Mouse (Mus musculus) midbrain, embryonic 14.5 days (tissue): ENCODE results near the gene Gsdma3. TPM values are rescaled to one million over a fixed set of nuclear protein-coding genes. Genes with fewer than 3 reads are reported as not detected.
A peak's percentile ranks its signal among the peaks of the same experiment; 100 is the strongest.

ENCODE experiments used
- ATAC-seq: fragments of 200-750 bp; cut with Nextera tagmentation; 2 replicates; pipeline ENCODE4 v1.8.0; 2017; ENCODE audit warnings: moderate number of reproducible peaks, moderate library complexity; ENCODE audit not compliant: low FRiP score, low TSS enrichment
- DNase-seq: peaks from one replicate; pipeline ENCODE4 v3.0.0-alpha.2; 2015
- H3K27ac ChIP-seq: fragments of 300-500 bp; sonication (generic); replicated peaks from 2 replicates; pipeline ENCODE4 v1.5.1; 2014; ENCODE audit warnings: mild to moderate bottlenecking, low read depth, low read length, moderate library complexity
- H3K27me3 ChIP-seq: fragments of 300-500 bp; sonication (generic); 2 replicates; pipeline ENCODE4 v1.6.1; 2014; ENCODE audit warnings: low read length, control low read depth, mixed read lengths; ENCODE audit not compliant: control insufficient read depth, insufficient read depth
- H3K36me3 ChIP-seq: fragments of 300-500 bp; sonication (generic); 2 replicates; pipeline ENCODE4 v1.6.1; 2014; ENCODE audit warnings: low read length, control low read depth; ENCODE audit not compliant: control insufficient read depth, insufficient read depth
- H3K4me1 ChIP-seq: fragments of 300-500 bp; sonication (generic); 2 replicates; pipeline ENCODE4 v1.6.1; 2014; ENCODE audit warnings: mild to moderate bottlenecking, antibody characterized with exemption, low read length, control low read depth; ENCODE audit not compliant: control insufficient read depth, insufficient read depth
- H3K4me2 ChIP-seq: fragments of 300-500 bp; sonication (generic); 2 replicates; pipeline ENCODE4 v1.6.1; 2014; ENCODE audit warnings: mild to moderate bottlenecking, low read length, moderate library complexity
- H3K4me3 ChIP-seq: fragments of 300-500 bp; sonication (generic); replicated peaks from 2 replicates; pipeline ENCODE4 v1.5.1; 2014; ENCODE audit warnings: low read depth, low read length
- H3K9ac ChIP-seq: fragments of 300-500 bp; sonication (generic); replicated peaks from 2 replicates; pipeline ENCODE4 v1.6.1; 2014; ENCODE audit warnings: mild to moderate bottlenecking, low read length, moderate library complexity
- H3K9me3 ChIP-seq: fragments of 300-500 bp; sonication (generic); 2 replicates; pipeline ENCODE4 v1.6.1; 2016; ENCODE audit warnings: low read length, control low read depth, mixed read lengths; ENCODE audit not compliant: control insufficient read depth
- WGBS: fragments of 180-500 bp; shearing (Covaris S2); extraction: QIAGEN DNeasy Blood & Tissue Kit; methylation state at CpG from one replicate; pipeline ENCODE4 v1.1.7; 2014; 5-methylcytosine and 5-hydroxymethylcytosine counted together
- polyA plus RNA-seq: library from polyadenylated mRNA; unstranded; fragments of >200 nt; fragmentation: Nextera tagmentation; extraction: Ambion mirVana; gene quantifications from 2 replicates; pipeline ENCODE4 v1.2.1, GENCODE M21; 2014

Gsdma3 gene
- polyA plus RNA-seq, 1 experiment from 2014 or later: not detected

DNA sequence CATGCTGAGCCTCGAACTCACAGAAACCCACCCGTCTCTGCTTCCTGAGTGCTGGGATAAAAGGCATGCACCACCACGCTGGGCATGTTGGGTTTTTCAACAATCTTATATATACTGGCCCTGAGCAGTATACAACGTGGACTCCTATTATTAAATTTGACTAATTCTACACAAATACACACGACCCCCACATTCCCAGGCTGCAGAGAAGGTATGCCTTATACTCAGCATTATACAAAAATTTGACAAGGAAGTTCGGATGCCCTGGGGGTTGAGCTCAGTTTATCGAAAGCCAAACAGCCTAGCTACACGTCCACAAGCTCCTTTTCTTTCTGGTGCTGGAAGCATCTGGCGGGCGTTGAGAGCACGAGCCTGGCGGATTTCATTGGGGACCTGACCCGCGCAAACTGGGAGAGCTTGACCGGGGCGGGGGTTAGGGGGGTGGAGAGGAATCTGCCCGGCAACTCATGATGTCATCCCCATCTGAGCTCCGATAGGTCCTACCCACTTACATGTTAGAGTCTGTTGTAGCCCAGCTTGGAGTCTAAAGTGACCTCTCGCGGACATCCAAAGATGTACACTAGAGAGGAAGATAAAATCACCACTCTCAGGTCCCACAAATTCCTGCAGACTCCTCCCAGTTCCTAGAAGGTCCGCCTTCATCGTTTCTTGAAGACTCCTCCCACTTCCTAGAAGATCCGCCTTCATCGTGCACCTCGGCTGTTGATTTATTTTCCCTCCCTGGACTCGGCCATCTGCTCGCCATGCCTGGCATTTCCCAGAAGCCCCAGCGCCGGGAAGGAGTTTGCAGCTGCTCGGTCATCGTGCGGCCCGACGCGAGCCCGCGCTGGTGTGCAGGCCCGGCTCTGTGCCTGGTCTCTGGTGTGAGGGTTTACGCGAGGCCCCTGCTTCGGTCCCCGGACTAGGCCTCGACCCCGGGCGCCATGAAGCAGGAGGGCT, 55.9 kb downstream of the Gsdma3 start, which contains the start of gene Psmd3:
Gene Psmd3, plus strand, starts transcription at position 769 of the 960 bp plus-strand sequence.
- Histone ChIP-seq H3K36me3 (peaks cover 20% of the 10 kb centered on the region), H3K27ac (peak within 1 kb of the TSS; percentile 76), H3K4me2 (peak within 1 kb of the TSS; percentile 90), H3K9me3 (no peaks in the 10 kb centered on the region), H3K4me1 (peaks cover 7% of the 10 kb centered on the region), H3K9ac (peak within 1 kb of the TSS; percentile 99), H3K4me3 (peak within 1 kb of the TSS; percentile 99), H3K27me3 (no peaks in the 10 kb centered on the region)
- DNase-seq (peak; percentile 97), ATAC-seq (peak; percentile 95)
- WGBS: 6% methylated on average over 45 of the region's 45 CpGs

- H3K4me3 ChIP-seq: peak overlapping the region; percentile 99
Observed at GRCm38 (mm10) chr11:98682811-98683210, 56.7 kb downstream of the Gsdma3 start.

DNA sequence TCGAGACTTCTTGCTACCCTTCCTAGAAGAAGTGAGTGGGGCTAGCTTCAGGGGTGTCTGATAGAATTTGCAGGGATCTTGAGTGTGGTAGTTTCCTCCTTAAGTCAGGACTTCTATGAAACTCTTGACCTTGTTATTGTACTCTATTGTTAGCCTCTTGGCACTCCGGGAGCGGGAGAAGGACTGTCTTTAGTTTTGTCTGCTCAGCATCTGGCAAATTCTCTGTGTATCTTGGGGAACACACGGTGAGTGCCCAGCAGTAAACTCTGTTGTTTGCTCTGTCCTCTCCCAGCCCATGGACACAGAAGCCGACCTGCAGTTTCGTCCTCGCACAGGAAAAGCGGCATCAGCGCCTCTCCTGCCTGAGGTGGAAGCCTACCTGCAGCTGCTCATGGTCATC, 59.5 kb downstream of the Gsdma3 start:
- Histone ChIP-seq H3K9ac (no peak overlapping the region), H3K4me3 (no peak overlapping the region), H3K36me3 (peaks cover 51% of the 10 kb centered on the region), H3K4me2 (no peak overlapping the region), H3K27me3 (no peaks in the 10 kb centered on the region), H3K9me3 (no peaks in the 10 kb centered on the region), H3K4me1 (peaks cover 7% of the 10 kb centered on the region), H3K27ac (no peak overlapping the region)
- WGBS: 95% methylated on average over 9 of the region's 9 CpGs
- no peak for DNase-seq
- ATAC-seq: no peak

More at GRCm38 (mm10) chr11:98682811-98683210, 56.7 kb downstream of the Gsdma3 start:
- Histone ChIP-seq H3K4me1 (peaks cover 7% of the 10 kb centered on the region), H3K27me3 (no peaks in the 10 kb centered on the region), H3K36me3 (peaks cover 27% of the 10 kb centered on the region), H3K27ac (peak overlapping the region; percentile 76), H3K4me2 (peak overlapping the region; percentile 90), H3K9ac (peak overlapping the region; percentile 99), H3K9me3 (no peaks in the 10 kb centered on the region)
- under 1% methylated on average over 23 of the region's 23 CpGs for WGBS
- ATAC-seq (peak; percentile 29; the same call in 1 of the 2 replicates), DNase-seq (no peak)

- Histone ChIP-seq H3K9me3 (no peaks in the 10 kb centered on the region), H3K4me3 (no peak overlapping the region), H3K27ac (no peak overlapping the region), H3K9ac (no peak overlapping the region), H3K36me3 (peaks cover 64% of the 10 kb centered on the region), H3K4me2 (no peak overlapping the region), H3K27me3 (no peaks in the 10 kb centered on the region), H3K4me1 (peaks cover 7% of the 10 kb centered on the region)
- ATAC-seq (no peak), DNase-seq (no peak)
- 86% methylated on average over 4 of the region's 4 CpGs for WGBS
Observed at GRCm38 (mm10) chr11:98686976-98687375, 60.8 kb downstream of the Gsdma3 start.

Other genes starting within 250 kb of the Gsdma3 start
- 0.31 TPM in 1 of 2 replicates, not detected in the other for gene Tcap, start 242.5 kb upstream of the Gsdma3 start, polyA plus RNA-seq
- 0.62 and 1.1 TPM in 2 replicates for gene Pnmt, start 239.9 kb upstream of the Gsdma3 start, polyA plus RNA-seq
- gene Pgap3, start 225.9 kb upstream of the Gsdma3 start, polyA plus RNA-seq: 6.4 and 6.9 TPM in 2 replicates
- 6.0 and 7.6 TPM in 2 replicates for gene Erbb2, start 213.9 kb upstream of the Gsdma3 start, polyA plus RNA-seq
- gene Mien1, start 187.4 kb upstream of the Gsdma3 start, polyA plus RNA-seq: 225 and 280 TPM in 2 replicates
- 0.58 and 0.67 TPM in 2 replicates for gene Grb7, start 180.0 kb upstream of the Gsdma3 start, polyA plus RNA-seq
- 0.05 TPM in 1 of 2 replicates, not detected in the other for gene Ikzf3, start 80.3 kb upstream of the Gsdma3 start, polyA plus RNA-seq
- gene Zpbp2, start 75.3 kb upstream of the Gsdma3 start, polyA plus RNA-seq: not detected in 2 replicates
- gene Ormdl3, start 39.0 kb upstream of the Gsdma3 start, polyA plus RNA-seq: 17.1 and 53.4 TPM in 2 replicates
- gene Lrrc3c, start 28.1 kb upstream of the Gsdma3 start, polyA plus RNA-seq: not detected in 2 replicates
- 0.71 and 1.4 TPM in 2 replicates for gene Gm12355, start 699 bp upstream of the Gsdma3 start, polyA plus RNA-seq
- not detected in 2 replicates for gene Gsdma2, start 20.4 kb downstream of the Gsdma3 start, polyA plus RNA-seq
- gene Gsdma, start 38.0 kb downstream of the Gsdma3 start, polyA plus RNA-seq: not detected in 2 replicates
- gene Psmd3, start 56.2 kb downstream of the Gsdma3 start, polyA plus RNA-seq: 135 and 164 TPM in 2 replicates
- gene Csf3, start 74.9 kb downstream of the Gsdma3 start, polyA plus RNA-seq: not detected in 2 replicates
- 65.7 and 81.1 TPM in 2 replicates for gene Med24, start 103.1 kb downstream of the Gsdma3 start, polyA plus RNA-seq
- gene Thra, start 114.3 kb downstream of the Gsdma3 start, polyA plus RNA-seq: 175 and 194 TPM in 2 replicates
- 3.0 TPM in 2 replicates for gene Nr1d1, start 149.0 kb downstream of the Gsdma3 start, polyA plus RNA-seq
- gene Msl1, start 169.2 kb downstream of the Gsdma3 start, polyA plus RNA-seq: 25.0 and 35.9 TPM in 2 replicates
- 46.6 and 57.3 TPM in 2 replicates for gene Casc3, start 178.5 kb downstream of the Gsdma3 start, polyA plus RNA-seq
- 8.8 and 9.6 TPM in 2 replicates for gene Rapgefl1, start 210.4 kb downstream of the Gsdma3 start, polyA plus RNA-seq
- gene Wipf2, start 237.3 kb downstream of the Gsdma3 start, polyA plus RNA-seq: 5.4 and 6.1 TPM in 2 replicates